Mouse (Mus musculus): ENCODE measurements around the gene Clec11a.
A peak's percentile ranks its signal among the peaks of the same experiment; 100 is the strongest.

Clec11a gene

GRCm38 (mm10) chr7:44306516-44307240, at the start of gene Clec11a:
TSS of gene Clec11a (minus strand) at chr7:44306902.
- no peak for DNase-seq

DNA sequence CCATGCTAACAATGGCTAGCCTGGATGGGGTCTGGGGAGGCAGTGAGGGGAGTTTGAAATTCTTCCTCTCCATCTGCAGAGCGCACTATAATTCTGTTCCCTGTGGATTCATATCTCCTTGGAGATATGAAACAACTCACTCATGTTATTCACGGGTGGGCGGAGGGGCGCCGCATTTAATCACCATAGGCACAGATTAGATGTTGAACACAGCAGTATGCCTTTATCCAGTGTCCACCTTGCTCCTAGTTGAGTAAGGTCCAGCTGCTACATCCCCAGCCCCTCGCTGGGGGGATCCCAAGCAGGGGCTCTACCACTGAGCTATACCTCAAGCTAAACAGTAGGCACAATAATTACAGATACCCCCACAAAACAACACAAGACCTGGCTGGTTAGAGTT, 48.7 kb upstream of the Clec11a start:
- peak in 1 of 2 experiments; percentile 15 for DNase-seq

DNA sequence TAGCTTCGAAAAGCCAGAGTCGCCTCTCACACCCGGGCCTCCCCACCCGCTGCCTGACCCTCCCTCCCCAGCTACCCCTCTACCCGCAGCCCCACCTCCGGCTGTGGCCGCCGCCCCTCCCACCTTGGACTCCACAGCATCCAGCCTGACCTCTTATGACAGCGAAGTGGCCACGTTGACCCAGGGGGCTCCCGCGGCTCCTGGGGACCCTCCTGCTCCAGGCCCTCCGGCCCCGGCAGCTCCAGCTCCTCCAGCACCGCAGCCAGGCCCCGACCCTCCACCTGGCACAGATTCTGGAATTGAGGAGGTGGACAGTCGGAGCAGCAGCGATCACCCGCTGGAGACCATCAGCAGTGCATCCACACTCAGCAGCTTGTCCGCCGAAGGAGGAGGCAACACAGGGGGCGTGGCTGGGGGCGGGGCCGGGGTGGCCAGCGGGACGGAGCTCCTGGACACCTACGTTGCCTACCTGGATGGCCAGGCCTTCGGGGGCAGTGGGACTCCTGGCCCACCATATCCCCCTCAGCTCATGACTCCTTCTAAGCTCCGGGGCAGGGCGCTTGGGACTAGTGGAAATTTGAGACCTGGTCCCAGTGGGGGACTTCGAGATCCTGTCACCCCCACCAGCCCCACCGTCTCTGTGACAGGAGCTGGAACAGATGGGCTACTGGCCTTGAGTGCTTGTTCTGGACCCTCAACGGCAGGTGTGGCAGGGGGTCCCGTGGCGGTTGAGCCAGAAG, 47.1 kb upstream of the Clec11a start:
- DNase-seq: peak; percentile 37 to 63

DNA sequence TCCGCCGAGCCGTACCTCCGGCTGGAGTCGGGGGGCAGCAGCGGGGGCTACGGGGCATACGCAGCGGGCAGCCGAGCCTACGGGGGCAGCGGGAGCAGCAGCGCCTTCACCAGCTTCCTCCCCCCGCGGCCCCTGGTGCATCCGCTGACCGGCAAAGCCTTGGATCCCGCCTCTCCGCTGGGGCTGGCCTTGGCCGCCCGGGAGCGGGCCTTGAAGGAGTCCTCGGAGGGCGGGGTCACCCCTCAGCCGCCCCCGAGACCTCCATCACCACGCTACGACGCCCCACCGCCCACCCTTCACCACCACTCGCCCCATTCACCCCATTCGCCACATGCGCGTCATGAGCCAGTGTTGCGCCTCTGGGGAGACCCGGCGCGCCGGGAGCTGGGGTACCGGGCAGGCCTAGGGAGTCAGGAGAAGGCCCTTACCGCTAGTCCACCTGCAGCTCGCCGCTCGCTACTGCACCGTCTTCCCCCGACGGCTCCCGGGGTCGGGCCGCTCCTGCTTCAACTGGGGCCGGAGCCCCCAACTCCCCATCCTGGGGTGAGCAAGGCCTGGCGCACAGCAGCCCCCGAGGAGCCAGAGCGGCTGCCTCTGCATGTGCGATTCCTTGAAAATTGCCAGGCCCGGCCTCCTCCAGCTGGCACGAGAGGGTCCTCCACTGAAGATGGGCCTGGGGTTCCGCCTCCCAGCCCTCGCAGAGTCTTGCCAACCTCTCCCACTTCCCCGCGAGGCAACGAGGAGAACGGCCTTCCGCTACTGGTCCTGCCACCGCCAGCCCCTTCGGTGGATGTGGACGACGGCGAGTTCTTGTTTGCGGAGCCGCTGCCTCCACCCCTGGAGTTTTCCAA, 46.3 kb upstream of the Clec11a start:
- DNase-seq: peak; percentile 42 to 43

- peak; percentile 29 to 49 for DNase-seq
Observed at GRCm38 (mm10) chr7:44351881-44352749, 45.4 kb upstream of the Clec11a start.

- DNase-seq: peak; percentile 88 to 89
Observed at GRCm38 (mm10) chr7:44350957-44351711, 44.4 kb upstream of the Clec11a start.

DNA sequence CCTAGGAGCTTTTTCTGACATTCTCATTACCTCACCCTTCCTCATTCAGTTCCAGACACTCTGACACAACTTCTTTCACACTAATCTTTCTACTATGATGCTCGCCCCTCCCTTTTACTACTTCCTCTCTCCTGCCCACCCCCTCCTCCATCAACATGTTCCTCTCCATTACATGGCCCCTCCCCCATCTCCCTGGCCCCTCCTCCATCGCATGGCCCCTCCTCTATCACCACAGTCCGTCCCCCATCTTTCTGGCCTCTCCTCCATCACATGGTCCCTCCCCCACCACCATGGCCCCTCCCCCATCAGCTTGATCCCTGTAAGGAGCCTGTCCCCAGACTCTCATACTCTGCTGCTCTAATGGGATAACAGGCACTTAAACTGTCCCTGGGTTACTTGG, 42.3 kb upstream of the Clec11a start:
- DNase-seq: peak in 1 of 2 experiments; percentile 26

DNA sequence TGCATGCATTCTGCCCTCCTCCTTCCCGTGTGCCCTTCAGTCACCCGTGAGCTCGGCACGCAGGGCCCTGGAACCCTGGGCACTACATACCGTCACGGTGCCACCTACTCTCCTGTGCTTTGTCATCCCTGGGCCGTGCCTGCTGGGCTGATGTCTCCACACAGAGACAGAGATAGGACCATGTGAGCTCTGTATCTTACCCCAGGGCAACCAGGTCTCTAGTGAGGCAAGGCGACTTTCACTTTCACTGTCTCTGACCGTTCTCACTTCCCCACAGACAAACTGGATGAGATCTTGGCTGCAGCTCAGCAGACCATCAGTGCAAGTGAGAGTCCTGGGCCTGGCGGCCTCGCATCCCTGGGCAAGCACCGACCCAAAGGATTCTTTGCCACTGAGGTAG, 37.9 kb upstream of the Clec11a start:
- peak in 1 of 2 experiments; percentile 7 for DNase-seq

- peak in 1 of 2 experiments; percentile 25 for DNase-seq
Observed at GRCm38 (mm10) chr7:44343459-44344015, 36.8 kb upstream of the Clec11a start.

DNA sequence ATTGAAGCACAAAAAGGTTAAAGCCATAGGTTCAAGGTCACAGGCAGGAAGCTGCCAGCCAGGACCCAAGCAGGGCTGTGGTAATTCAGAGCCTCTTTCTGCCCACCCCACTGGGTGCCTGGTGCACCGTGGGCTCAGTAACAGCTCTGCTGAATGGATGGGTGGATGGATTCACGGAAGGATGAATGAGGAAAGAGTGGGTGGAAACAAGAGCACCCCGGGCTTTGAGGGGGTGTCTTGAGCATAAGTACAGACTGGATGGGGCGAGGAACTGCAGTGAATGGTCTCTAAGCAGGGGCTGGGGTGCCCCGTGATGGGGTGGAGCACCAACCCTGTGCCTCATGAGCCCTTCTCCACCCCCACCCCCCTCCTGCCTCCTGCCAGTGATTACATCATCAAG, 35.0 kb upstream of the Clec11a start:
- peak in 1 of 2 experiments; percentile 5 for DNase-seq

DNA sequence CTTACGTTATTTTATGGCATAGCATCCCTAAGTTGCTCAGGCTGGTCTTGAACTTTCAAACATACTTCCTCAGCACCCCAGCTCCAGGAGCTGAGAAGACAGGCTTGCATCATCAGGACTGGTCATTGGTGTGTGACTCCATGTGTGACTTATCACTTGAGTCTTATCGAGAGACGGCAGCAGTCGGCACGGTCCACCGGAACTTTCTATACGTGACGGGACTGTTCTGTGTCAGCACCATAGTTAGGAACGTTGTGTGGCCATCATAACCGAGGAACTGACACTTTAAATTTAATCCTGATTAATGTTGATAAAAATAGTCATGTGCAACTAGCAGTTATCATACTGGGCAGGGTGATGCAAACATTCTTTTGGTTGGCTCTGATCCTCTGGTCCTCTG, 34.4 kb upstream of the Clec11a start:
- DNase-seq: no peak

DNA sequence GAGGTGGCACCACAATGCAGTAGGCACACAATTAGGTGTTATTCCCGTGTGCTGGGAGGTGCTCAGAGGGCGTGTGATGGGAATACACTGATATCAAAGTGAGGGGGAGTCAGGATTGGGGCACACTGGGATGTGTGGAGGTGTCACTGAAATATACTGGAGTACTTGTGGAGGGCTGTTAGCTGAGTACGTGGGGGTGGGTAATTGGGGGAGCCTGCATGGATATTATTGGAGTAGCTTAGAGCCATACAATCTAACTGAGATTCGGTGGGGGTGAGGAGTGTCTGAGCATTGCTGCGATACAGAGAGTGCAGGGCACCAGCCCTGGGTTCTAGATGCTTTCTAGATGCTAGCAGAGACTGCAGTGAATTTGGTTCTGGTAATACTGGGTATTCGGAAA, 33.5 kb upstream of the Clec11a start:
- no peak for DNase-seq

DNA sequence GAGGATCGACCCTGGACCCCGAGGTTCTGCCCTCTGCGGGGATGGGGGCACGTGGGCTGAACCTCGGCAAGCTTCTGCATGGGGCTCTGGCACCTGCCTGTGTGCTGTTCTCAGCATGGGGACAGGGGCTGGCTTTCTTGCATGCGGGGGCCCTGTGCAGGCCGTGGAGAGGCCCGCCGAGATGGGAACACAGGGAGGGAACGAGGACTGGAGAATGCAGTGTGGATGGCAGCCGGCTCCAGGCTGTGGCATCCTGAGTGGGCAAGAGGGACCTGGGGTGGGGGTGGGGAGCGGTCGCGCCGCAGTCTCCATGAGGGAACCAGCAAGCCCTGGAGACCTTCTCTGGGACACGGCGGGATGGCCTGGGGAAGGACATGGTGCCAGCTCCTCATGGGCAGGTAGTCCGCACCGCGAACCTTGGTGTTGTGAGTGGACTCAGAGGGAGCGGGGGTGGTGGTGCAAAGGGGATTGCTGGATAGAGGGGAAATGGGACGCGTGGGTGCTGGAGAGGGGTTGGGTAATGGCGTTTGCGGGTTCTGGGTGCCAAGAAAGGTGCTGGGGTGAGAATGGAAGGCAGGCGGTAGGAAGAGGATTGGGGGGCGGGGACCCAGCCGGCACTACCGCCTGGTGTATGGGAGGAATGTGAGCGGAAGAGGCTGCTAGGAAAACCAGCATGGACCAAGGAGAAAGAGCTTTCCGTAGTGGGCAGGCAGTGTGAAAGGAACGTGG, 30.6 kb upstream of the Clec11a start:
- peak; percentile 49 to 53 for DNase-seq

- peak; percentile 75 to 79 for DNase-seq
Observed at GRCm38 (mm10) chr7:44336046-44337021, 29.6 kb upstream of the Clec11a start.

DNA sequence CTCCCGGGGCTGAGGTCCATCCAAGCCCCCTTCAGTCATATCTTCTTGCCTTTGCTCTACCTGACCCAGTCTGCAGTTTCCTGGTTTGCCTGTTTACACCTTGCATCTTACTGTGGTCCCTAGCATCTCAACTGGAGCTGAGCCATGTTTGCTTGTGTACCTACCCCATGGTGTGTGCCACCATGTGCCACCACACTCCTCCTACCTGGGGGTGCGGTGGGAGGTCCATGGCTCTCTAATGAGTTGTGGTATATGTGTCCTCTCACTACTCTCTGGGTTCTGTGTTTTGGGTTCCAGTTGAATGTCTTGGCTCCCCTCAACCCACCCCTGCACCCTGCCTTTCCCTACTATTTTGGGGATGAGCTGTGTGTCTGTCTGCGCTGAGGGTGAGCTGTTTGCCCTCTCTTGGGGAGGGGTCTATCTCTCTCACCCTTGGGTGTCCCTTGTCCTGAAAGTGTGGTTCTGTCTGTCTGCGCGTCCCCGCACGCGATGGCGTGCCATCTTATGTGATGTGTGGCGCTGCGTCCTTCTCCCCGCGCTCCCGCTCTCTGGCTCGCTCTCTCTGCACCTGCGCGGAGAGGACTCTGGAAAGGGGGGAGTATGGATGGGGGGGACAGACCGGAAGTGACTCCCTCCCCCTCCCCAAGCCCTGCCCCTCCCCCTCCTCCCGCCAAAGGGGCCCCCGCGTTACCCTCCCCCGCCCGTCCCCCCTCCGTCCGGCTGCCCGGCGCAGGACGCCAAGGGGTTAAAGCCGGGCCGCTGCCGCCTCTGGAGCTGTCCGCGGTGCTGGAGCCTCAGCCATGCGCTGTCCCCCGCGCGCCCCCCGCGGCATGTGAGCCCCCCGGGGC, 28.6 kb upstream of the Clec11a start:
- peak; percentile 78 to 83 for DNase-seq

- DNase-seq: peak in 1 of 2 experiments; percentile 8
Observed at GRCm38 (mm10) chr7:44334139-44334538, 27.4 kb upstream of the Clec11a start.

DNA sequence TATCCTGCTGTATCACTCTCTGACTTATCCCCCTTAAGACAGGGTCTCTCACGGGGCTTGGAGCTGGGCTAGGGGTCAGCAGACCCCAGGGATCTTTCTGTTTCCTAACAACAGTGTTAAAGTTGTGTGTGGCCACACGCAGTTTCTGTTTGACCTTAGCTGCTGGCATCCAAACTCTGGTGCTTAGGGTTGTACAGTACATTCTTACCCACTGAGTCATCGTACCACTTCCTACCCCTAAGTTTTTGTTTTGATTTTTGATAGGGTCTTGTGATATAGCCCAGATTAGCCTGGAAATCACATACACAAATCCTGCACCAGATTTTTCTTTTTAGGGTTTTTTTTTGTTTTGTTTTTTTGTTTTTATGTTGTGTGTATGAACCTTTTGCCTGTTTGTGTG, 25.6 kb upstream of the Clec11a start:
- DNase-seq: no peak

GRCm38 (mm10) chr7:44326614-44327013, 19.9 kb upstream of the Clec11a start:
- peak in 1 of 2 experiments; percentile 6 for DNase-seq

Data from cerebellum, postnatal 25 days (tissue).